Mouse (Mus musculus) cerebellum, postnatal 10 days (tissue): ENCODE data around the gene Gm14214.

ENCODE experiments used
- DNase-seq, 2 experiments: peaks; one replicate each; pipeline ENCODE4 v3.0.0; 2021; ENCODE audit warnings: mixed read lengths in 2 of 2

Gene Gm14214

DNA sequence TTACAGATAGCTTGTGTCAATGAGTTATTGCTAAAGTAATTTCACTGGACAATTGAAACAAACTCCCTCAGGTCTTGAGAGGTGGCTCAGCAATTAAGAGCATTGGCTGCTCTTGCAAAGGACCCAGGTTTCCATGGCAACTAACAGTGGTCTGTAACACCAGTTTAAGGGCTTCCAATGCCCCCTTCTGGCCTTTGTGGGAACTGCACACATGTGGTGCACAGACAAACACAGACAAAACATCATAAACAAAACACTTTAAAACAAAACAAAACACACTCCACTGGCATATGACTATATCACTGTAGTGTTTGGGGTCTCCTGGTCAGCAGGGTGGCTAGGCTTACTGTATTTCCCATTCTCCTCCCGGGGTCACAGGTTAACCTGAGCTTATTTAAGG lies 4.2 kb upstream of the Gm14214 start:
- peak; percentile 64 to 79 for DNase-seq

DNA sequence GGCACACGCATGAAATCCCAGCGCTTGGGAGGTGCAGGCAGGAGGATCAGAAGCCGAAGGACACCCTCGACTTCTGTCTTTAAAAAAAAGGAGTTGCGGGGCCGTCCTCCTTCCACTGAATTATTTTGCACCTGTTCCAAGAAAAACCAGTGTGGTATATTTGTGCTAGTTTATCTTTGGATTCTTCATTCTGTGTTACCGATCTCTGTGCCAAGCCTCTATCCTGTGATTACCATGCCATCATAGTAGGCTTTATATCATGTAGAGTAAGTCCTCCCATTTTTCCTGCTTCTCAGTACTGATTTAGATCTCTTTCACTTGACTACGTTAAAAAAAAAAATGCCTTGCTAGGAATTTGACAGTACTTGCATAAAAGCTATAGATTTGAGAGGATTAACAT lies 1.8 kb upstream of the Gm14214 start:
- DNase-seq, result no peak

- no peak for DNase-seq
Observed at GRCm38 (mm10) chr2:154767051-154767450, 2.8 kb downstream of the Gm14214 start.

DNA sequence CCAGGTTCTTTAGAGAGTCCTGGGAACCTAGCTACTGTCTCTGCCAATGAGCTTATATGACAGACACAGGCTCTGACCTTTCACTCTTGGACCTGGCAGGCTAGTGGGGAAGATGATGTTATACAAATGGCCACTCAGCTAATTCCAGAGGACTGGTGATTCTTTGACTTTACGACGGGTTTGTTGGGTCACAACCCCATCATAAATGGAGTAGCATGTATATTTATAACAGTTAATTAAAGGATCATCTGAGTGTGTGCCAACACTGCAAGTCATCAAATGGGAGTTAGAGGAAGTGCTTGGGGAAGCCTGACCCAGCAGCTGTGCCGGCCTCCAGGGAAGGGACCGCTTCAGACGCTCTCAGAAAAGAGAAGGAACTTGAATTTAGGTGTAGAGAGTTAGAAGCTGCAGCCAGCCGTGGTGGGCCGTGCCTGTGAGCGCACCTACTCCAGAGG lies 4.2 kb downstream of the Gm14214 start:
- no peak for DNase-seq

- DNase-seq, result peak in 1 of 2 experiments; percentile 9
Observed at GRCm38 (mm10) chr2:154764828-154765497, 4.9 kb downstream of the Gm14214 start.

DNA sequence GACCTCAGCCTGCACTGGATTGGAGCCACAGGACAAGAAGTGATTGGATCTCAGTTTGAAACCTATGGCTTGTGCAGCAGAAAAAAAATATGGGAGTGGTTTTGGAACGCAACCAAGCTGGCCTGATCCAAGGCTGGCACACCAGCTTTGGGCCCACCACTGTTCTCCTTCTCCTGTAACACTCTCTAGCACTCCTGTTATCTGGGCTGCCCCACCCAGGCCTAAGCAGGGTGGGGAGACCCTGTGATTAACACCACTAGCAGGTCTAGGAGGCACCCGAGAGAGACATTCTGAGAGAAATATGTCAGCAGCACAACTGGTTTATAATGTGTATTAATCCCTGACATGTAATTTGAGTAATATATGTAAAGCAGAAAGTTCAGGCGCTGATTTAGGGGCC lies 6.6 kb downstream of the Gm14214 start:
- DNase-seq, result peak; percentile 25 to 30

GRCm38 (mm10) chr2:154758454-154758853 lies 11.4 kb downstream of the Gm14214 start:
- no peak for DNase-seq

GRCm38 (mm10) chr2:154757691-154758090 lies 12.1 kb downstream of the Gm14214 start:
- no peak for DNase-seq

GRCm38 (mm10) chr2:154755791-154756190 lies 14.0 kb downstream of the Gm14214 start:
- DNase-seq, result no peak

- no peak for DNase-seq
Observed at GRCm38 (mm10) chr2:154754068-154754560, 15.7 kb downstream of the Gm14214 start.

DNA sequence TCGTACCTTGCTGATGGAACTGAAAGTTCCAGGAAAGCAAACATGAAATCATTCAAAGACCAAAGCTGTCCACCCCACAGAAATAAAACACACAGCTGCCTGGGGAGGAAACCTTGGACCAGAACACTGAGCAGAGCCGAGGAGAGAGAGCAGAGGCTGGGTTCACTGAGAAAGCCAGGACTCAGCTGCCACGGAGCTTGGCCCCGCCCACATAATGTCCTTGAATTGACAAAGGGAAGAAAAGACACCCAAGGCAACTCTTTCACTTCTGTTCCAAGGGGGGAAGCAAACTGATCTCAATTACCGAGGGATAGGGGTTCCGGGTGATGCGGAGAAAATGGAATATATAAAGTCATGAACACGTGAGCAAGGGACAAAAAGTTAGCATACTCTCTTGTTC lies 17.9 kb downstream of the Gm14214 start:
- DNase-seq, result no peak

DNA sequence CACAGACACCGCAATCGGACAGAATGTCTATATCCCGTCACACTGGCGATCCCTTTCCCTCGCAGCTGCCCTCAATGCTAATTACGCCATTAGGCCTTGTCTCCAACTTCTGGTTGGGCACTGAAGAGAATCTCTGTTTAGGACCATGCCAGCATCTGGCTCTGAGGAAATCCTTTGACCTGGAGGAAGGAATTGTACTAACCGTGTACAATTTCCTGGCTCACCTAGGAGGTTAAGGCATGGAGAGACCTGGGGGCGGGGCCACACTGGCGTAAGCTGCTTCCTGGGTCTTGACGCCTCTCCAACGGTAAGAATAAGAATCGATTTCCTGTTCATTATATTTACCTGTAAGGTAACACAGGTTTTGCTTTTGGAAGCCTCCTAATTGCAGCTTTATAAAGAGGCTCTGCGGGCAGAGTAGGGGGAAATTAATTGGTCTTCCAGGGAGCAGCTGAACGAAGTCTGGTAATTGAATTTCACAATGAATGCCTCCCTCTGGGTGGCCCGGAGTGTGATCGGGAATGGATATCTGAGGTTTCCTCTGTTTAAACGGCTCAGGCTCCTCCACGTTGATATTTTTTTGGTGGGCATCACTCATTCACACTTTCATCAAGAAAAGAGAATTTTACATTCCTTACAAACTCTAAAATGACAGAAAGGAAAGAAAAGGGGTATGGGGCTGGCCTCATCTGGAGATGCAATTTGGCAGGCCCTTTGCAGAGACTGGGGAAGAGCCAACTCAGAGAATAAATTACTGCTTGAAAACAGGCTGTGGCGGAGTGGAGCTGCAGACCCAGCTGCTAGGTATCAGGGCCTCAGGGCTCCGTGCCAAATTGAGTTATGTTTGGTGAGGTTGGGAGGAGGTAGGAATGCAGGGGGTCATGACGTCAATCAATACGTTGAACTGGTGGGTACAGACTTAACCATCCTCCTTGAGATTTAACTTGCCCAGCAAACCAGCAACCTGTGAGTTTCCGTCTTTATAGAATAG lies 20.5 kb downstream of the Gm14214 start:
- peak; percentile 90 for DNase-seq

GRCm38 (mm10) chr2:154748383-154748782 lies 21.4 kb downstream of the Gm14214 start:
- no peak for DNase-seq

GRCm38 (mm10) chr2:154743915-154744314 lies 25.9 kb downstream of the Gm14214 start:
- no peak for DNase-seq

DNA sequence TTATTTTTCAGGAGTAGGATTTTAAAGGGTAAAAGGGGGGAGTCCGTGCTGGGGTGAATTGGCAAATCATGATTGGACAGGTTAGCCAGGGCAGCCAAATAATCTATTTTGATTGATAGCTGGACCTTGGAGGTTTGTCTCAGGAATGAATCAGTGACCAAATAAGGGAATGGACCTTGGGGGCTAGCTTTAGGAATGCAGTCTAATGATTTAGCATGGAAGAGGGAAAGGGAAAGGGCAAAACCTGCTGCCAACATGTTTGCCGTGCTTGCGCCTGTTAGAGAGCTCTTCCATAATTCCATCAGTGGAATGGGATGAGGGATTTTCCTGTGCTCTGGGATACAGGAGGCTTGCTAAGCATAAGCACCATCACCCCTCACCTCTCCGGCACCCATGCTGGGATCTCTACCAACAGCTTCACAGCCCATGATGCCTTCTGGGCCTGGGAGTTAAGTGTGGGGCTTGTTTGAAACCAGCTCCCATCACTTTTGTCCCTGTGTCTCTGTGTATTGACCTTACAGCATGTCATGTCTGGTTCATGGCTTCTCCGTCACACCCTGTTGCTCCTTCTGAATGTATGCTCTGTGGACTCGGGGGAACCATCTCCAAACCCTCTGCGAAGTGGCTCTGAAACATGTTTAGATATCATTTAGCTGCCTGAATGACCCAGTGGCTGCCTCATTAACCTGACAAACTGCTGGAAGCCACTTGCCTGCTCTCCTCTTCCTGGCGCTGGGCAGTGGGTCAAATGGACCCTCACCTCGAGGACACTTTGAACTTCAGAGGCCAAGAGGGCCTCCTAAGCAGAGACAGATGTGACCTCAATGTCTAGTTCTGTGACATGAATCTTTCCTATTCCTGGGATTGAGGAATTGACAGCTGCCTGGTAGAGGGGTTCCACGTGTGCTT lies 26.7 kb downstream of the Gm14214 start:
- DNase-seq, result no peak

DNA sequence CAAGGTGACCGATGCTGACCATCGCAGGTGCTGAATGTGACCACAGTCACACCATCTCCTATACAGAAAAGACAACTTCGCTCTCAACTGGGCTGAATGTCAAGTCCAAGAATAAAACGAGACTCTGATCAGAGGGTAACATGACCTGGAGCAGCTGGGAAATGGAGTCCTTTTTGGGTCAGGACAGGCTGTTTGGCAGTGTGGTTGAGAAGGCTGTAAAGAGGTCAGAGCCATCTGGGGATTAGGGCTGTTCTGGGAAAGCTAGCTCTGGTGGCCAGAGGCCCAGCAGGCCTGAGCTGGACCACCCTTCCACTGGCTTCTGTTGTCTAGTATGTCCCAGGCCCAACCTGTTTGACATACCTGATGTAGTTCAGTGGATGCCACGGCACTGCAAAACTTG lies 31.2 kb downstream of the Gm14214 start:
- DNase-seq, result no peak

DNA sequence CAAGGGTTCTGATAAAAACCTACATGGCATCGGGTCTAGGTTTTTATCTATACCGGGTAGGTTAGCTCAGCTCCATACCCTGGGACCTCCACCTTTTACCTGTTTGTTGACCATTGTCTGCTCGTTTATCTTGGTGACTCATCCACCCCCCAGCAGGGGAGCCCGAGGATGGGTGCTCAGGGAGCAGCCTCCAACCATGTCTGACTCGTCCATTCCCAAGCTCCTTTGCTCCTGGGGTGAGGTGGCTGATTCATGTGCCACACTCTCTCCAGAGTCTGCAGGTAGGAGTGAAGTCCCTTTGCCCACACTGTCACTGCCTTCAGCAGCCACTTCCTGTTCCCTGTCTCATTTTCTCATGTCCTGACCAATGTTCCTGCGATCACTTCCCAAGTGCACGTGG lies 33.8 kb downstream of the Gm14214 start:
- no peak for DNase-seq

- DNase-seq, result no peak
Observed at GRCm38 (mm10) chr2:154735416-154735815, 34.4 kb downstream of the Gm14214 start.

GRCm38 (mm10) chr2:154734977-154735376 lies 34.9 kb downstream of the Gm14214 start:
- DNase-seq, result no peak

DNA sequence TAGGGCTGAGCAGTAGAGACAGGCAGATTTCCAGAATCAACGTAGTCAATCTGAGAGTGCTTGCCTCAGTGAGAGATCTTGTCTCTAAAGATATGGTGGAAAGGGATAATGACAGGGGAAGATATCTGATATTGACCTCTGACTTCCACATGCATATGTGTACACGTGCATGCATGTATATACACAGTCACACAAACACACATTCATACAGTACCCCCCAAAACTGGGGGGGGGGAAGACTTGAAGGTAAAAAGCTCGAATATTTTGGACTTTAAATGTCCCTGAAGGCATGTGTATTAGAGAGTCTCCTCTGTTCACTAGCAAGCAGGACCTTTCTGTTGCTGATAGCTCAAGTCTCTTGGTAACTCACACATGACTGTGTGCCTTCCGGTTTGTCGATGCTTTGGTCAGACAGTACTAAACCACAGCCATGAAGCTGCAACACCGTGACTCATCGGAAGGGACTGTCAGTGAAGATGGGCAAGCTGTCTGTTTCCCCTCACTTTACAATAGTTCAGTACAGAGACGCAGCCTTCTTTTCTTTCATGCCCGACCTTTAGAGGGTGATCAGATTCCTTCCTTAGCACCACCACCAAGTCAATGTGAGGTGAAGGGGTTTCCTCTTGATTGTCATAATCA lies 37.2 kb downstream of the Gm14214 start:
- DNase-seq, result no peak

GRCm38 (mm10) chr2:154731916-154732315 lies 37.9 kb downstream of the Gm14214 start:
- no peak for DNase-seq

- DNase-seq, result no peak
Observed at GRCm38 (mm10) chr2:154730841-154731240, 39.0 kb downstream of the Gm14214 start.
